Mouse (Mus musculus): ENCODE measurements at regions not wholly inside any gene's neighbourhood (a gene's known extent, or its start where the extent isn't known, plus 50 kb on each side); places are given as distances from the start of the nearest gene placed in this dataset.

DNA sequence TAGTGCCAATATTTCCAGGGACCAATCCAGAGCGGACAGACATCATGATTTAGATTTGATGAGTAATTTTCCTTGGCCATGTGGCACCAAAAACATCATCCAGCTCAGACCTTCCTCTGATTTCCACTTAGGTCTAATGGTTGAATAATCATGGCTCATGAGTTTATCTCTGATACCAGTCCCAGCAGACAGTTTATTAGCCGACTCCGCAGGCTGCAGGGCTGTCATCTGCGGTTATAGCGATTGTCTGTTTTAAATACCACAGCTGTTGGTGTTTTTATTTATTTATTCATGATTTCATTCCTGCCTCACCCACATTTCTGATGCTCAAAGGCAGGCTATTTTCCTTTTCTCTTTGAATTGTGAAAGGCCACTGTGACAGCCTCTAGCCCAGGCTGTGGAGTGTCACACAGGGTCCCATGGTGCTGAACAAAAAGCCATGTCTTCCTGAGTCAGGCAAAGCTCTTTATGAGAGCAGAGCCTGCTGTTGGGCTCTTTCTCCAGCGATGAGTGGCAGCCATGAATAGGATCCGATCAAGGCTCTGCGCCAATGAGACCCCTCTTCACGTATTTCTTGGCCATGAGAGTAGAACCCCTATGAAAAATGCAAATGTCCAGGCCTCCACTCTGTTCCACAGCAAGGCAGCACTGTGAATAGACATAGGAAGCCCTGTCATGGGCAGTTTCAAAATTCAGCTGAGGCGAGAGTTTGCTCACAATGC, 584.7 kb downstream of the Sqor start:
- WGBS = 85% methylated on average over 10 of the region's 10 CpGs
- H3K27ac ChIP-seq (ENCODE audit: low read length) = no peak overlapping the region
- ATAC-seq (replicated peaks; ENCODE audit: extremely low read depth, insufficient read depth, low FRiP score) = no peak

DNA sequence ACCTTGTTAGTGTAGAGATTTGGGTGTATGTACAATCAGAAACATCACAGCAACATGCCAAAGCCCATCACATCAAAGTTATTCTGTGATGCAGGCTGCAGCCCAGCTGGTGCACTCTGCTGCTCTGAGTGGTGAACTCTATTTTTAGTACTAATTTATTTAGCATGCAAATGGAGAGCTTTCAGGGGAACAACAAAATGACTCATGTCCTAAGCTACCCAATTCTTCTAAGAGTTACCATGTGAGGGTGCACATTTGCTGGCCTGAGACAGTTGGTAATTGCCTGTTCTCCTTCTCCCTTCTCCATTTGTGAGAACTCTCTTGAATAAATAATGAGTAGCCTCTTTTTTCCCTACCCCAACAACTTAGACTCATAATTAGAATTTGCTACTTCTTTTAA, 599.2 kb downstream of the Sqor start:
- Histone ChIP-seq H3K27me3 (ENCODE audit: control insufficient read depth, insufficient read depth, low read length) (no peaks in the 10 kb centered on the region), H3K36me3 (ENCODE audit: control insufficient read depth, insufficient read depth) (no peaks in the 10 kb centered on the region), H3K4me1 (ENCODE audit: control insufficient read depth, insufficient read depth, low read length) (no peaks in the 10 kb centered on the region), H3K9me3 (replicated peaks; ENCODE audit: control insufficient read depth, low read length) (no peaks in the 10 kb centered on the region), H3K4me2 (ENCODE audit: low read depth, low read length) (no peak overlapping the region), H3K4me3 (ENCODE audit: low read length) (no peak overlapping the region), H3K9ac (ENCODE audit: low read length) (no peak overlapping the region), H3K27ac (ENCODE audit: low read length) (no peak overlapping the region)
- no peak for ATAC-seq (replicated peaks; ENCODE audit: extremely low read depth, insufficient read depth, low FRiP score)

More for the DNA sequence above, 584.7 kb downstream of the Sqor start:
- H3K4me1 ChIP-seq (ENCODE audit: control insufficient read depth, insufficient read depth, low read length) = no peaks in the 10 kb centered on the region
- no peak overlapping the region for H3K4me3 ChIP-seq (ENCODE audit: low read length)
- H3K9me3 ChIP-seq (replicated peaks; ENCODE audit: control insufficient read depth, low read length) = no peaks in the 10 kb centered on the region
- no peak overlapping the region for H3K9ac ChIP-seq (ENCODE audit: low read length)
- no peaks in the 10 kb centered on the region for H3K27me3 ChIP-seq (ENCODE audit: control insufficient read depth, insufficient read depth, low read length)
- no peak overlapping the region for H3K4me2 ChIP-seq (ENCODE audit: low read depth, low read length)
- no peaks in the 10 kb centered on the region for H3K36me3 ChIP-seq (ENCODE audit: control insufficient read depth, insufficient read depth)

DNA sequence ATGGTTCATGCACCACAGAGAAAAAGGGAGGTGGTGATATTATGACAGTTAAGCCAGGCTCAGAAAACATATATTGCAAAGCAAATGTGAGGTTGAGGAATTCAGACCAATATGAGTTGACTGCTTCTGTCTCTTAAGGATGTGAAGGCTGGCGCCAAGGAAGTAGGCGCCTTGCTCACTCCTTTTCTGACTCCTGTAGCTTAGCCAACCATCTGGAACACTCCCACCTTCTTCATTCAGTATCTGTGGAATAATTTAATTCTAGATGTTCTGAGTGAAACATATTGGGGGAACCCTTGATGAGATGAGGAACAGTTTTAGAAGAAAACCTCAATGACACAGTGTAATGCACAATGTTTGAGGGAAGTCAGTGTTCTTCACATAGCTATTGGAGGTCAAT, 601.5 kb downstream of the Sqor start:
- Histone ChIP-seq H3K4me1 (ENCODE audit: control insufficient read depth, insufficient read depth, low read length) (no peaks in the 10 kb centered on the region), H3K27ac (ENCODE audit: low read length) (no peak overlapping the region), H3K4me2 (ENCODE audit: low read depth, low read length) (no peak overlapping the region), H3K27me3 (ENCODE audit: control insufficient read depth, insufficient read depth, low read length) (no peaks in the 10 kb centered on the region), H3K36me3 (ENCODE audit: control insufficient read depth, insufficient read depth) (no peaks in the 10 kb centered on the region), H3K4me3 (ENCODE audit: low read length) (no peak overlapping the region), H3K9me3 (replicated peaks; ENCODE audit: control insufficient read depth, low read length) (no peaks in the 10 kb centered on the region), H3K9ac (ENCODE audit: low read length) (no peak overlapping the region)
- no peak for ATAC-seq (replicated peaks; ENCODE audit: extremely low read depth, insufficient read depth, low FRiP score)
- 87% methylated on average over 2 of the region's 2 CpGs for WGBS

DNA sequence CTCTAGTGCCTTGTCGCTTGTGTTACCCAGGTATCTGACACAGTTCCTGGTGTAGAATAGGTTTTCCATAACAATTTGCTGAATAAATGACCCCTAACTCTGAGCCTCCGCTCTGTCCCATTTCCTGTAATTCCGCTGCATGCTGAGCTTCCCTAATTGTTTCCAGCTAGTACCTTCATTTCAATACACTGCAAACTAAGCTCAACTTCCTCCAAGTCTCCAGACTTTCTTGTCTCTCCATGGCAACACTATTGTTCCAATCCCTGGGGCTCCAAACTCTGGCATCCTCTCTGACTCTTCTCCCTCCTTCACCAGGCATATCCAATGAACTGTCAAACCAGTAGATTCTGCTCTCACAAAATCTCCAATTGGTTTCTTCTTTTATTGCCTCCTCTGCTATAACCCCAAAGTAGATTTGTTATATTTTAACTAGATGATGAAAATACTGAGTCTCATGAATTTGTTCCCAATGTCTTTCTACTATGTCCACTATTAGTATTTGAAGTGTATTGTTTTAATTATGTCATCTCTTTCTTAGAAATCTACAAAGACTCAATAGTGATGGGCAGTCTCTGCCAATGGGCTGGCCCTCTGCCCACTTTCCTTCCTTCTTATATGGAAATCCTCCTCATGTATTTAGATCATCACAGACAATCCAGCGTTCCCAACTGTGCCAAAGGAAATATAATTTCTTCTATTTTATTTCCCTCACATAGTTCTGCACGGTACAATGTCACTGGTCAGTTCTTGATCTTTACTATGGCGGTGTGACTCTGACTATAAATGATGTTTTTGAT, 620.8 kb downstream of the Sqor start:
- Histone ChIP-seq H3K4me3 (ENCODE audit: low read length) (no peak overlapping the region), H3K27ac (ENCODE audit: low read length) (no peak overlapping the region), H3K4me2 (ENCODE audit: low read depth, low read length) (no peak overlapping the region), H3K9me3 (replicated peaks; ENCODE audit: control insufficient read depth, low read length) (no peaks in the 10 kb centered on the region), H3K4me1 (ENCODE audit: control insufficient read depth, insufficient read depth, low read length) (no peaks in the 10 kb centered on the region), H3K27me3 (ENCODE audit: control insufficient read depth, insufficient read depth, low read length) (no peaks in the 10 kb centered on the region), H3K36me3 (ENCODE audit: control insufficient read depth, insufficient read depth) (no peaks in the 10 kb centered on the region), H3K9ac (ENCODE audit: low read length) (no peak overlapping the region)
- no peak for ATAC-seq (replicated peaks; ENCODE audit: extremely low read depth, insufficient read depth, low FRiP score)
- whole genome bisulfite sequencing = 68% methylated on average over 6 of the region's 6 CpGs

DNA sequence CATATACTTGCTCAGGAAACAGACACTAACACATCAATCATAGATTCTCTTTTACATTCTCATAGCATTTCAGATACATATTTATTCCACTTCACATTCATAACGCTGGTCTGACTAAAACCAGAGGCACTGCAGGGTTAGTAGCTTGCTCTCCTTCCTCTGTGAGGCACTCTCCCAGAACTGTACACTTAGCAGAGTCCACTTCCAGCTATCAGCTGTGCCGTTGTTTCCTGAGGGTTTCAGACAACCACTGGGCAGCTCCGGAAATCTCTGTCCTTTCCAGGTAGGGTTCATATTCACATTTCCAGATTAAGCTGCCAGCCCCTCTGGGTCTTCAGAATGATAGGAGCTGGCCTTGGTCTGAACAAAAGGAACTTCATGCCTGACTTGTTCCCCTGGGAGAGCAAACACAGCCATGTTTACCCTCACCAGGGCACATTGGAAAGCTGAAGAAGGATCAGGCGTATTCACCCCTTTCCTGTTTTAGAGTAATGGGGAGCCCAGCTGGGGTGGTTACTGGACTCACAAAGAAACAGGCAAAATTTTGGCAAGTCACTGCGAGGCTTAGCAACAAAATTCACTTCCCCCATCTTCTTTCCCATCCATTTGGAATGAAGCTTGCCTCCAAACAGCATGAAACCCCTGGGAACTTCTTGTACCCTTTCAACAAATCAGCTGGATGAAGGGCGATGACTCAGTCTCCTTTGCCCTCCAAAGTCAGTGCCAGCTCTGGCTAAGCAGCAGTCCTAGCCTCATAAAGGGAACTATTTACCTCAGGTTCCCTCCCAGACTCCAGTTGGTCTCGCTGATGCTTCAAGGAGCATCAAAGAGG, 622.0 kb downstream of the Sqor start:
- Histone ChIP-seq H3K4me1 (ENCODE audit: control insufficient read depth, insufficient read depth, low read length) (no peaks in the 10 kb centered on the region), H3K27ac (ENCODE audit: low read length) (no peak overlapping the region)
- no peak for ATAC-seq (replicated peaks; ENCODE audit: extremely low read depth, insufficient read depth, low FRiP score)

DNA sequence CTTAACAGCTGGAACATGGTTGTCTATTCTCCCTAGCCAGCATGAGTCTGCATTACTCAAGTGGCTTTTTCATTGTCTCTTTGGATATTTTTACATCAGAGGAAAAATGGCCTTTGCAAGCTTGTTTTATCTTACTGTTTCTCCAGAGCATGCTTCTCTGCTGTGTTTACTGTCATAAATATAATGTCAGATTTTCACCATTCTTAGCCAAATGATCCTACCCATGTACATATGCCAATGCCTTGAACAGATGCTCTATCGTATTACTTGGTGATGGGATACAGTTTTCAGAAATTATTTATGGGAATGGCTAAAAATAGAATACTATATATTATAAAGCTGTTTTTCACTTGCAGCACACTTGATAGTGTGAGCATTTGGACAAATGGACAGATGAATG, 625.9 kb downstream of the Sqor start:
- no peak overlapping the region for H3K4me3 ChIP-seq (ENCODE audit: low read length)
- no peaks in the 10 kb centered on the region for H3K27me3 ChIP-seq (ENCODE audit: control insufficient read depth, insufficient read depth, low read length)
- H3K4me1 ChIP-seq (ENCODE audit: control insufficient read depth, insufficient read depth, low read length) = no peaks in the 10 kb centered on the region
- H3K27ac ChIP-seq (ENCODE audit: low read length) = no peak overlapping the region
- 85% methylated on average over 1 of the region's 1 CpGs for whole genome bisulfite sequencing
- ATAC-seq (replicated peaks; ENCODE audit: extremely low read depth, insufficient read depth, low FRiP score) = no peak
- H3K36me3 ChIP-seq (ENCODE audit: control insufficient read depth, insufficient read depth) = no peaks in the 10 kb centered on the region
- no peak overlapping the region for H3K9ac ChIP-seq (ENCODE audit: low read length)
- no peaks in the 10 kb centered on the region for H3K9me3 ChIP-seq (replicated peaks; ENCODE audit: control insufficient read depth, low read length)
- no peak overlapping the region for H3K4me2 ChIP-seq (ENCODE audit: low read depth, low read length)

More for the DNA sequence above, 622.0 kb downstream of the Sqor start:
- H3K27me3 ChIP-seq (ENCODE audit: control insufficient read depth, insufficient read depth, low read length) = no peaks in the 10 kb centered on the region
- H3K36me3 ChIP-seq (ENCODE audit: control insufficient read depth, insufficient read depth) = no peaks in the 10 kb centered on the region
- 52% methylated on average over 7 of the region's 7 CpGs for WGBS
- H3K9ac ChIP-seq (ENCODE audit: low read length) = no peak overlapping the region
- H3K4me3 ChIP-seq (ENCODE audit: low read length) = no peak overlapping the region
- no peak overlapping the region for H3K4me2 ChIP-seq (ENCODE audit: low read depth, low read length)
- H3K9me3 ChIP-seq (replicated peaks; ENCODE audit: control insufficient read depth, low read length) = no peaks in the 10 kb centered on the region

DNA sequence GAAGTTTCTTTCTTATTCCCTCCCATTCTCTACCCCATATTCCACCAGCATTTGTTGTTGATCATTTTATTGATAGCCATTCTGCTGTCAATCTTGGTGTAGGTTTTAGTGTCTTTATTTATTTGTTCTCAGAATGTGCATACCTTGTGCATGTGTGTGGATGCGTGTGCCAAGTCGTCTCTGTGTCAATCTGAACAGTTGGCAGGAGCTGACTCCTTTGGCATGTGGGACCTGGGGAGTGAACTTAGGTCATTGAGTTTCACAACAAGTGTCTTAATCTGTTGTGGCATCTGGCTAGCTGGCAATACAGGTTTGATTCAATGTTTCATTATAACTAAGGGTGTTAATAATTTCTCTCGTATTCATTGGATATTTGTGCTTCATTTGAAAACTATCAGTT, 629.3 kb downstream of the Sqor start:
- Histone ChIP-seq H3K9me3 (replicated peaks; ENCODE audit: control insufficient read depth, low read length) (no peaks in the 10 kb centered on the region), H3K27ac (ENCODE audit: low read length) (no peak overlapping the region), H3K9ac (ENCODE audit: low read length) (no peak overlapping the region), H3K4me3 (ENCODE audit: low read length) (no peak overlapping the region), H3K4me1 (ENCODE audit: control insufficient read depth, insufficient read depth, low read length) (no peaks in the 10 kb centered on the region), H3K4me2 (ENCODE audit: low read depth, low read length) (no peak overlapping the region), H3K36me3 (ENCODE audit: control insufficient read depth, insufficient read depth) (no peaks in the 10 kb centered on the region), H3K27me3 (ENCODE audit: control insufficient read depth, insufficient read depth, low read length) (no peaks in the 10 kb centered on the region)
- WGBS = 85% methylated on average over 3 of the region's 3 CpGs
- no peak for ATAC-seq (replicated peaks; ENCODE audit: extremely low read depth, insufficient read depth, low FRiP score)

DNA sequence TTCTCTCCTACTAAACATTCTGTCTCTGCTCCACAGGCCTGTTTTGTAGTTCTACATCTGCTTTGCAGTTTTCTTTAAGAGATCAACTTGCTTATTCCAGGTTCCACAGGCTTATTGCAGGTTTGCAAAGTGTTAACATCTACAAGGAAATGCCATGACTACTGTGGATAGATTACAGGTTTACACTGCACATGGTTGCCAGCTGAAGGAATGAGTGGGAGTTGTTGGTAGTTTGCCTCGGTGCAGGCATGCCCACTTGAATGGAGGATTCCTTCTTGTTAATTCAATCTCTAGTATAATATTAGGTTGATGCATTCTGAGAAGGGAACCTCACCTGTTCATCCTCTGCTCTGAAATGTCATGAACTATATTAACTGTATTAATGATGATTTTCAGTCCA, 632.5 kb downstream of the Sqor start:
- H3K4me3 ChIP-seq (ENCODE audit: low read length) = no peak overlapping the region
- no peak overlapping the region for H3K4me2 ChIP-seq (ENCODE audit: low read depth, low read length)
- no peak overlapping the region for H3K27ac ChIP-seq (ENCODE audit: low read length)
- H3K9ac ChIP-seq (ENCODE audit: low read length) = no peak overlapping the region
- H3K27me3 ChIP-seq (ENCODE audit: control insufficient read depth, insufficient read depth, low read length) = no peaks in the 10 kb centered on the region
- H3K9me3 ChIP-seq (replicated peaks; ENCODE audit: control insufficient read depth, low read length) = no peaks in the 10 kb centered on the region
- 30% methylated on average over 1 of the region's 1 CpGs for WGBS
- ATAC-seq (replicated peaks; ENCODE audit: extremely low read depth, insufficient read depth, low FRiP score) = no peak
- no peaks in the 10 kb centered on the region for H3K4me1 ChIP-seq (ENCODE audit: control insufficient read depth, insufficient read depth, low read length)
- H3K36me3 ChIP-seq (ENCODE audit: control insufficient read depth, insufficient read depth) = no peaks in the 10 kb centered on the region

DNA sequence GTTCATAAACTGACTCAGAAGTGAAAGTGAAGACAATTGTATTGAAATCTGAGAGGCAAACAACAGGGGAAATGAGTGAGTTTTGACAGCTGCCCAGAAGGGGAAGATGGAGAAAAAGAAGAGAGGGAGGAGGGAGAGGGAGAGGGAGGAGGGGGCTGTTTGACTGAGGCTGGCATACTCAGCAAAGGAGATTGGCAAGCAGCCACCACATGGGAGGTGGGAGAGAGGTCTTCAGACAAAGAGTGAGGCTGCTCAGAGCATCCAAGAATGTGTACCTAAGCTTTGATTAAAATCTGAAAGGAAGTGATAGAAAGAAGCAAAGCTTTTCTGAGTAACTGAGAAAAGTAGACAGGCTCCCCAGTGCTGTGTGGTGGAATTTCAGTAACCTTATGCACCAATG, 636.0 kb downstream of the Sqor start:
- no peaks in the 10 kb centered on the region for H3K36me3 ChIP-seq (ENCODE audit: control insufficient read depth, insufficient read depth)
- H3K9me3 ChIP-seq (replicated peaks; ENCODE audit: control insufficient read depth, low read length) = no peaks in the 10 kb centered on the region
- no peak overlapping the region for H3K4me3 ChIP-seq (ENCODE audit: low read length)
- no peak for ATAC-seq (replicated peaks; ENCODE audit: extremely low read depth, insufficient read depth, low FRiP score)
- no peak overlapping the region for H3K4me2 ChIP-seq (ENCODE audit: low read depth, low read length)
- H3K27ac ChIP-seq (ENCODE audit: low read length) = no peak overlapping the region
- no peak overlapping the region for H3K9ac ChIP-seq (ENCODE audit: low read length)
- H3K27me3 ChIP-seq (ENCODE audit: control insufficient read depth, insufficient read depth, low read length) = no peaks in the 10 kb centered on the region
- no peaks in the 10 kb centered on the region for H3K4me1 ChIP-seq (ENCODE audit: control insufficient read depth, insufficient read depth, low read length)

Measured in heart, embryonic 16.5 days (tissue).